Mouse (Mus musculus) urinary bladder, adult 2 months (tissue): ENCODE results near the gene Olfr648. TPM values are rescaled to one million over a fixed set of nuclear protein-coding genes. Genes with fewer than 3 reads are reported as not detected.

Source experiments
- polyA plus RNA-seq: library from polyadenylated mRNA; depleted of rRNA; stranded (reverse); fragments of >200 nt; gene quantifications from 2 replicates; pipeline ENCODE4 v1.2.3, GENCODE M21; 2012; rRNA removed

Gene Olfr648
- polyA plus RNA-seq, 1 experiment: 0.07 TPM

Other genes starting within 250 kb of the Olfr648 start
- not detected in 2 replicates for gene Olfr632, start 249.0 kb downstream of the Olfr648 start, polyA plus RNA-seq
- not detected in 2 replicates for gene Olfr633, start 239.0 kb downstream of the Olfr648 start, polyA plus RNA-seq
- not detected in 2 replicates for gene Olfr635, start 212.2 kb downstream of the Olfr648 start, polyA plus RNA-seq
- gene Olfr638, start 184.6 kb downstream of the Olfr648 start, polyA plus RNA-seq: not detected in 2 replicates
- gene Olfr639, start 166.1 kb downstream of the Olfr648 start, polyA plus RNA-seq: not detected in 2 replicates
- gene Olfr640, start 157.8 kb downstream of the Olfr648 start, polyA plus RNA-seq: not detected in 2 replicates
- not detected in 2 replicates for gene Olfr641, start 147.9 kb downstream of the Olfr648 start, polyA plus RNA-seq
- gene Olfr642, start 130.7 kb downstream of the Olfr648 start, polyA plus RNA-seq: not detected in 2 replicates
- gene 4930516K23Rik, start 121.9 kb downstream of the Olfr648 start, polyA plus RNA-seq: not detected in 2 replicates
- gene Olfr644, start 111.5 kb downstream of the Olfr648 start, polyA plus RNA-seq: not detected in 2 replicates
- not detected in 2 replicates for gene Olfr645, start 97.9 kb downstream of the Olfr648 start, polyA plus RNA-seq
- gene Olfr646, start 78.5 kb downstream of the Olfr648 start, polyA plus RNA-seq: not detected in 2 replicates
- not detected in 2 replicates for gene Ubqln5, start 53.6 kb downstream of the Olfr648 start, polyA plus RNA-seq
- not detected in 2 replicates for gene Olfr643, start 46.0 kb downstream of the Olfr648 start, polyA plus RNA-seq
- not detected in 2 replicates for gene Ubqln3, start 40.1 kb downstream of the Olfr648 start, polyA plus RNA-seq
- not detected in 2 replicates for gene Ubqlnl, start 32.8 kb downstream of the Olfr648 start, polyA plus RNA-seq
- gene Olfm5, start 18.6 kb downstream of the Olfr648 start, polyA plus RNA-seq: not detected in 2 replicates
- not detected in 2 replicates for gene Olfr649, start 12.6 kb upstream of the Olfr648 start, polyA plus RNA-seq
- gene Trim6, start 35.4 kb upstream of the Olfr648 start, polyA plus RNA-seq: 0.62 and 0.98 TPM in 2 replicates
- gene Trim34a, start 61.1 kb upstream of the Olfr648 start, polyA plus RNA-seq: 16.2 and 16.7 TPM in 2 replicates
- 2.7 TPM in 2 replicates for gene Trim5, start 104.7 kb upstream of the Olfr648 start, polyA plus RNA-seq
- 20.1 and 25.7 TPM in 2 replicates for gene Trim12a, start 132.1 kb upstream of the Olfr648 start, polyA plus RNA-seq
- 0.37 and 0.48 TPM in 2 replicates for gene Trim34b, start 146.1 kb upstream of the Olfr648 start, polyA plus RNA-seq
- 11.9 and 14.2 TPM in 2 replicates for gene Trim12c, start 170.0 kb upstream of the Olfr648 start, polyA plus RNA-seq
- gene Trim30b, start 186.5 kb upstream of the Olfr648 start, polyA plus RNA-seq: 0.29 and 0.32 TPM in 2 replicates
- gene Trim30c, start 217.4 kb upstream of the Olfr648 start, polyA plus RNA-seq: 0.29 and 0.34 TPM in 2 replicates